Mouse (Mus musculus) embryo, embryonic 11.5 days (tissue): ENCODE results near the gene Prkce.

Experiments
- DNase-seq: peaks from one replicate; pipeline ENCODE4 v3.0.0-alpha.2; 2012; ENCODE audit warnings: low read depth, low spot score

The Prkce gene

GRCm38 (mm10) chr17:86364349-86365075 is 196.9 kb downstream of the Prkce start:
- no peak for DNase-seq

DNA sequence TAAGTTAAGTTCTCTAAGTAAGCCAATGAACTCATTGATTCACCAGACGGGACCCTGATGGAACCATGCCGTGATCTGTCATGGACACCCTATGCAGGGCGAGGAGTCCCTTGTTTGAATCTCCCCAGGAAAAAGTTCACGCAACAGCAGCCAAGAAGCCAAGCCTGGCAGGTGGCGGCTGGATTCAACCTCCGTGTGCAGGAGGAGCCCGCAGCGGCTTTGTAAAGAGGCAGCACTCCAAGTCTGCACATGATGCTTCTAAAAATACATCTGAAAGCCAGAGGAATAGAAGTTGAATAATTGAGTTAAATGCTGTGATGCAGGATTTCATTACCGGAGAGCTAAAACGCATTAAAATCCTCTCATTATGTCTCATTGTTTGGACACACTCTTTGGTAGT is 199.3 kb downstream of the Prkce start:
- no peak for DNase-seq

GRCm38 (mm10) chr17:86367676-86368075 is 200.1 kb downstream of the Prkce start:
- DNase-seq: no peak

DNA sequence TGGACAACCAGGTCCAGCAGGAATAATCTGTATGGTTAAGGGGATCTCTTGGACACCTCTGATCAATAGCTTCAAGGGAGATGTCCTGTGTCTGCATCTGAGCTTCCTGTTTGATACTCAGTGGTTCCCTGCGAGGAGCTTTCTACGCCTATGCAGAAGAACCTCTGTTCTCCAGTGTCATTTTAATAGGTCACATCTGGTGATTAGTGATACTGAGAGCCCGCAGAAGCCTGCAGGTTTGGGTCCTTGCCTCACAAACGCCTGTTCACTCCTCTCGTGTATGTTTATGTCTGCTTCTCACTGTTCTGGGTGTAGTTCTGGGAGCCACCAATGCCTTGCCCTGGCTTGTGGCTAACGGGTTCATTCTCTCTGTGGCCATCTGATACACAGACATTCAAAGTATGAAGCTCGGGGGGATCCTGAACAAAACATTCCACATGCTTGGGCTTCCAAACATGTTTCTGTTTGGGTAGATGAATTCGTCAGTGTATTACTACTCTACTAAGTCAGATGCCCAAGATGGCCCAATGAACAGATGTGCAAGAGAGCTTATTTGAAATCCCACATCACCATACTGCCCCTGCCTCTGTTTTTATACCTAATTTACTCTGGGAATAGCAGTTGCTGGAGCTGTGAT is 202.6 kb downstream of the Prkce start:
- no peak for DNase-seq

GRCm38 (mm10) chr17:86371101-86371561 is 203.5 kb downstream of the Prkce start:
- no peak for DNase-seq

- DNase-seq: no peak
Observed at GRCm38 (mm10) chr17:86376389-86376788, 208.8 kb downstream of the Prkce start.

GRCm38 (mm10) chr17:86377863-86378262 is 210.3 kb downstream of the Prkce start:
- no peak for DNase-seq

GRCm38 (mm10) chr17:86378611-86379010 is 211.0 kb downstream of the Prkce start:
- no peak for DNase-seq

DNA sequence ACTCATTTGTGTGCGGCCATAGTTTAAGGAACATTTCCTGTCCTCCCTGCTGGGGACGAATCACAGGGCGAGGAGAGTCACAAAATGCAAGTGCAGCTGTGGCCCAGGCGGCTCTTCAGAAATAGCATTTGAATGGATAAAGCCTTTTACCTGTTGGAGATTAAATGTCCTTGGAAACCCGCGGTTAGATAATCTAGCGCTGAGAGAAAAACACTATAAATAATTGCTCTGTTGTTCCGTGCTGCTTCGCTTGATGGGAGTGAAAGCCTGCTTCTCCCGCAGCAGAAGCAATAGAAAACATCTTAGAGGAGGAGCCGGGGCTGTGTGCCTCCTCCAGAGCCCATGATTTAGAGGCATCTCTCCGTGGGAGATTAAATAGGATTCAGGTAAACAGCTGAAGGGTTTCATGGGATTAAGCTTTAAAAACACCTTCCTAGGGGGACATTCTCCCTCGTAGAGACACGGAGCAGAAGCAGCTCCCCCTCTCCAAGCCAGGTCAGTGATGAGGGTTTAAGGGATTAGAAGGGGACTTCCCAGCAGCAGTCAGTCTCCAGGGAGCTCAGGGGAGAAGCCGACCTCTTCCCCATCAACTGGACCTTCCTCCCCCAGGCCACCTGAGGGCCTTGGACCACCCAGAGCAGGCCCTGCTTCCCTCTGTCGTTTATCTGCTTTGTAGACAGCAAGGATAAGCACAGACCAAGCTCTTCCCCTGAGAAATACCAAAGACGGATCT is 212.0 kb downstream of the Prkce start:
- DNase-seq: no peak

DNA sequence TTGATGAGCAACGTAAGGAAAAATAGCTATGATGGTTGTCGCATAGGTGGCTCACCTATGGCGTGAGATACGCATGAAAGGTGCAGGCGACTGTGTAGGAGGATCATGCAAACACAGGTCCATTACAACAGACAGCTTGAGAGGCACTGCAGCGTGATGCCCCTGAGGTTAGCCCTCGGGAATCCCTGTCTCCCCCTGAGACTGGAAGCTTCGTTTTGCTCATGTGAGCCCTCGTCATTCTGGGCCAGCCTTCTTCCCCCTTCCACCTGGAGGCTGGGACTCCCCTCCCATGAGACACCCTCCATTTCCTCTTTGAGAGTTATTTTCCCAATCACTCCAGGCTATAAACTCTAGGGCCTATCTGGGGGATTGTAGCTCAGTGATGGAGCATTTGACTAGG is 213.9 kb downstream of the Prkce start:
- no peak for DNase-seq

DNA sequence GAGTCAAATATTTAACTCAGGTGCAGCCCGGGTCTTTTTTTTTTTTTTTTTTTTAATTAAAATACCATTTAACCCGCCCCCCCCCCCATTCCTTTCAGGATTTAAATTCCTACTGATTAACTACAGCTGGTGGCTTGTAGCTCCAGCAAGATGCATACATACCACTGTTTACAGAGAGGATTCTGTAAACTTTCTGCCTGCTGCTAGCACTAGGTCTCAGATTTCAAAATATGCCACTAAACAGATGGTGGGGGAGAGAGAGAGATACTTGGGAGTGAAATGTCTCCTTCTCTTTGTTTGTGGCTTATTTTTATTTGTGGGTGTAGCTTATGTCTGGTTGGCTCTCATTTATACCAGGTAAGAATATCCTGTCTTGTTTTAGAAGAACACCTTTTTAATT is 215.3 kb downstream of the Prkce start:
- DNase-seq: no peak

GRCm38 (mm10) chr17:86383699-86384572 is 216.4 kb downstream of the Prkce start:
- DNase-seq: no peak

GRCm38 (mm10) chr17:86392475-86392874 is 224.9 kb downstream of the Prkce start:
- DNase-seq: no peak

GRCm38 (mm10) chr17:86393191-86393590 is 225.6 kb downstream of the Prkce start:
- DNase-seq: no peak

DNA sequence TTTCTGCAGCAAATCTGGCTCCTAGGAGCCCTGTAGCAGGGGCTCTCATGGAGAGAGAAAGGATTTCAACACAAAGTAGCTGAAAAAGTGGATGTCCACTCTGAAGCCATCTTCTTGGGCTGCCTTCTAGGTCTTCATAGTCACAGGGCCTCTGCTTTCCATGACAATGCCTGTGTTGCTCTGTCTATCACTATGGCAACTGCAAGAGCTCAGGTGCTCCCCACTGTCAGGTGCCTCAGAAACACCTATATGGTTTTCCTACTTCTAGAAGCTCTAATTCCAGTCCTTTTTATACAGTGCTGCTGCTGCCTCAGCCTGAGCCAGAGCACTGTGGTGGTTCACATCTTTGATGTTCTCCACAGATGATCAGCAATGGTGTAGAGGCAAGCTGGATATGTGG is 229.5 kb downstream of the Prkce start:
- no peak for DNase-seq

GRCm38 (mm10) chr17:86397647-86398046 is 230.1 kb downstream of the Prkce start:
- DNase-seq: no peak

- no peak for DNase-seq
Observed at GRCm38 (mm10) chr17:86398226-86398625, 230.6 kb downstream of the Prkce start.

DNA sequence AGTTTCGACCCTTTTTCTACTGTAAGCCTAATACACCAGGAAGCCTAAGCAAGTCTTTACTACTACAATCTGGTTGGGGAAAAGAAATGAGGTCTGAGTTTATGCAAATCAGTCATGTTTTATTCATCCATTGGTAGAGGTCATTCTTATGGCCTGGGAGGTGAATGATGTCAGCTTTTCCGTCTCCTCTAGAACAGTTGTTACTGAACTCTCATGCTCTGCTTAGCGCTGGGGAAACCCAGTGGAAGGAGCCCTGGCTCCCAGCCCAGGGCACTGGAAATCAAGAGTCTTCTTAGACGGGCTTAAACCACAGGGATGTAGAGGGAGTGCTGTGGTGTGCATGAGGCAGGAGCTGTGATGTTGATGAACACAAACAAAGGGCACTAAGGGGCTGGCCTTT is 232.4 kb downstream of the Prkce start:
- DNase-seq: no peak

DNA sequence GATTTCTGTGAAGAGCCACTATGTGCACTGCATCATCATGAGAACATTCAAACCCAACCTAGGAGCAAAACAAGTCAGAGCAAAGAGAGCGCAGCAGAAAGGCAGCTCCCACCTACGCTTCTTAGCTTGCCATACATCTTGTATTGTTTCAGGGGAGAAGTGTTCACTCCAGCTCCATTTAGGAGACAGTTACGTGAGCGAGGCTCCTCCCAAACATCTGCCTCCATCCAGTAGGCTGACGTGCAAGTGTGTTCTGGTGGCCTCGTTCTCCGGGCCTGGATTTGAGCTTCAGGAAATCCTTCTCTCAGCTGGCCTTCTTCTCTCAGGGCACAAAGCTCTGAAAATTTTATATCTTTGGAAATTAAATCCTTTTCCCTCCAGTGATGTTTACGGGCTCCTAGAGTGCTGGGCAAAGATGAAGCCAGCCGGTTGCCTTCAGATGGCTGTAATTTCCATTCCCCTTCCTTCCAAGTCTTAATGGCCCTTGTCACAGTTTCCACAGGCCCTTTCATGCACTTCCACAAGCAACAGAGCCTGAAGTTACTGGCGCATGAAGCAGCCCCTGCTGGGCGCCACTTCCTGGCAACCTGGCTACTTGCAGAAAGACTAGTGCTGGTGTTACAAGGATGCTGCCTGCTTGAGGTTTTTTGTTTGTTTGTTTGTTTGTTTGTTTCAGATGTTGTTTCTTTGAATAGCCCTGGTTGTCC is 237.4 kb downstream of the Prkce start:
- no peak for DNase-seq

DNA sequence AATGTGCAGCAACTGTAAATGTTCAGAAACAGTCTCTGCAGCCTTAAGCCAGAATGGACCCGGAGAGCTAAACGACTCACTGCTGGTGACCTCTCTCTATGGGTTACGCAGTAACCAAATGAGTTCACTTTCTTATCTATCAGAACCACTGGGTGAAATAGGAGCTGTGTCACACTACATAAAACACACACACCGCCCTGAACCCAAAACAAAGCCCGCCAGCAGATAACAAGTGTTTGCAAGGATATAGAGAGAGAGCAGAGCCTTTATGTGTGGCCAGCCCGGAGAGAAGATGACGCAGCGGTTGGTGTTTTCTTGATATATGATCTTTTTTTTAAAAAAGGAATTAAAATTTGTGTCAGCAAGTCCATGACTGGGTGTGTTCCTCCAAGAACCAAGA is 238.1 kb downstream of the Prkce start:
- DNase-seq: no peak
